Mouse (Mus musculus) stomach, postnatal 0 days (tissue): Measurements from ENCODE around the gene Gnai2. TPM values are rescaled to one million over a fixed set of nuclear protein-coding genes. Genes with fewer than 3 reads are reported as not detected.

Experiments used
- ATAC-seq: fragments of 200-750 bp; cut with Nextera tagmentation; 2 replicates; pipeline ENCODE4 v1.8.0; 2017; ENCODE audit not compliant: low FRiP score, low TSS enrichment
- DNase-seq: peaks from one replicate; pipeline ENCODE4 v3.0.0-alpha.2; 2016; ENCODE audit warnings: low spot score
- H3K27ac ChIP-seq: fragments of 300-500 bp; sonication (generic); replicated peaks from 2 replicates; pipeline ENCODE4 v1.5.1; 2014; ENCODE audit warnings: mild to moderate bottlenecking, control low read depth
- H3K27me3 ChIP-seq: fragments of 300-500 bp; sonication (generic); 2 replicates; pipeline ENCODE4 v1.6.1; 2014; ENCODE audit warnings: low read length; ENCODE audit not compliant: control insufficient read depth, insufficient read depth
- H3K36me3 ChIP-seq: fragments of 300-500 bp; sonication (generic); 2 replicates; pipeline ENCODE4 v1.6.1; 2014; ENCODE audit warnings: low read length, mixed read lengths; ENCODE audit not compliant: control insufficient read depth, insufficient read depth
- H3K4me1 ChIP-seq: fragments of 300-500 bp; sonication (generic); replicated peaks from 2 replicates; pipeline ENCODE4 v1.6.1; 2014; ENCODE audit warnings: antibody characterized with exemption; ENCODE audit not compliant: control insufficient read depth, insufficient read depth
- H3K4me2 ChIP-seq: fragments of 300-500 bp; sonication (generic); replicated peaks from 2 replicates; pipeline ENCODE4 v1.6.1; 2014; ENCODE audit warnings: low read depth, mild to moderate bottlenecking, control low read depth, moderate library complexity
- H3K4me3 ChIP-seq: fragments of 300-500 bp; sonication (generic); 2 replicates; pipeline ENCODE4 v1.5.1; 2014; ENCODE audit warnings: low read depth, low read length, control low read depth
- H3K9ac ChIP-seq: fragments of 300-500 bp; sonication (generic); 2 replicates; pipeline ENCODE4 v1.6.1; 2014; ENCODE audit warnings: mild to moderate bottlenecking, low read length, control low read depth, mixed read lengths
- H3K9me3 ChIP-seq: fragments of 300-500 bp; sonication (generic); 2 replicates; pipeline ENCODE4 v1.6.1; 2016; ENCODE audit warnings: low read length; ENCODE audit not compliant: control insufficient read depth
- CTCF ChIP-seq: IDR thresholded peaks from 2 replicates; pipeline ENCODE4 v1.5.1; 2016; ENCODE audit warnings: antibody characterized with exemption, low read depth, mild to moderate bottlenecking, moderate library complexity
- EP300 ChIP-seq: optimal IDR thresholded peaks from 2 replicates; pipeline ENCODE3; 2016; ENCODE audit warnings: antibody characterized with exemption
- WGBS: fragments of 180-500 bp; shearing (Covaris S2); extraction: QIAGEN DNeasy Blood & Tissue Kit; methylation state at CpG from one replicate; pipeline ENCODE4 v1.1.7; 2014; 5-methylcytosine and 5-hydroxymethylcytosine counted together
- polyA plus RNA-seq: library from polyadenylated mRNA; unstranded; fragments of >200 nt; fragmentation: Nextera tagmentation; extraction: Ambion mirVana; gene quantifications from 2 replicates; pipeline ENCODE4 v1.2.1, GENCODE M21; 2015

Gene Gnai2
- polyA plus RNA-seq, 1 experiment from 2014 or later = 189 TPM

- Histone ChIP-seq H3K9ac (no peak overlapping the region), H3K4me2 (no peak overlapping the region), H3K27me3 (no peaks in the 10 kb centered on the region), H3K27ac (no peak overlapping the region), H3K4me3 (no peak overlapping the region), H3K4me1 (no peaks in the 10 kb centered on the region), H3K9me3 (no peaks in the 10 kb centered on the region), H3K36me3 (no peaks in the 10 kb centered on the region)
- DNase-seq (no peak), ATAC-seq (no peak; the same call in 1 of the 2 replicates)
- TF ChIP-seq CTCF (no peak), EP300 (no peak)
- 76% methylated on average over 9 of the region's 9 CpGs for WGBS
These were observed 35.7 kb downstream of the Gnai2 start for GRCm38 (mm10) chr9:107599433-107599832.

- H3K4me3 ChIP-seq = no peak overlapping the region
- H3K4me2 ChIP-seq = no peak overlapping the region
- H3K27me3 ChIP-seq = no peaks in the 10 kb centered on the region
- DNase-seq = no peak
- peaks cover 5% of the 10 kb centered on the region; the same call in 1 of the 2 replicates for H3K36me3 ChIP-seq
- no peak overlapping the region; the same call in 1 of the 2 replicates for H3K9ac ChIP-seq
- H3K4me1 ChIP-seq = no peaks in the 10 kb centered on the region
- TF ChIP-seq EP300 (no peak), CTCF (no peak)
- ATAC-seq = no peak
- WGBS = 64% methylated on average over 5 of the region's 5 CpGs
- H3K9me3 ChIP-seq = no peaks in the 10 kb centered on the region
- H3K27ac ChIP-seq = no peak overlapping the region
These were observed 36.8 kb downstream of the Gnai2 start for GRCm38 (mm10) chr9:107598385-107598784.

- H3K9ac ChIP-seq = no peak overlapping the region
- no peak overlapping the region for H3K4me2 ChIP-seq
- no peaks in the 10 kb centered on the region for H3K4me1 ChIP-seq
- H3K9me3 ChIP-seq = no peaks in the 10 kb centered on the region
- H3K36me3 ChIP-seq = peaks cover 13% of the 10 kb centered on the region
- no peaks in the 10 kb centered on the region for H3K27me3 ChIP-seq
- 80% methylated on average over 11 of the region's 11 CpGs for WGBS
- H3K27ac ChIP-seq = no peak overlapping the region
- ATAC-seq (no peak), DNase-seq (no peak)
- no peak overlapping the region for H3K4me3 ChIP-seq
- TF ChIP-seq EP300 (no peak), CTCF (no peak)
These were observed 38.3 kb downstream of the Gnai2 start for GRCm38 (mm10) chr9:107596619-107597569.

GRCm38 (mm10) chr9:107594281-107595062, 40.7 kb downstream of the Gnai2 start:
- 69% methylated on average over 8 of the region's 8 CpGs for WGBS
- DNase-seq = no peak
- Histone ChIP-seq H3K4me1 (no peaks in the 10 kb centered on the region), H3K4me2 (no peak overlapping the region), H3K36me3 (peaks cover 30% of the 10 kb centered on the region), H3K9ac (no peak overlapping the region), H3K4me3 (no peak overlapping the region), H3K27me3 (no peaks in the 10 kb centered on the region), H3K27ac (no peak overlapping the region), H3K9me3 (no peaks in the 10 kb centered on the region)
- TF ChIP-seq CTCF (no peak), EP300 (no peak)
- ATAC-seq = no peak

- no peak for DNase-seq
- ATAC-seq = no peak
- WGBS = 78% methylated on average over 11 of the region's 11 CpGs
- no peak overlapping the region for H3K27ac ChIP-seq
- TF ChIP-seq CTCF (no peak), EP300 (no peak)
- no peak overlapping the region for H3K4me2 ChIP-seq
- H3K9me3 ChIP-seq = no peaks in the 10 kb centered on the region
- H3K27me3 ChIP-seq = no peaks in the 10 kb centered on the region
- no peak overlapping the region for H3K4me3 ChIP-seq
- peaks cover 2% of the 10 kb centered on the region for H3K4me1 ChIP-seq
- H3K9ac ChIP-seq = no peak overlapping the region
- peaks cover 30% of the 10 kb centered on the region for H3K36me3 ChIP-seq
These were observed 41.8 kb downstream of the Gnai2 start for GRCm38 (mm10) chr9:107593101-107593976.
